Mouse (Mus musculus) lung, adult 2 months (tissue): ENCODE measurements at regions not wholly inside any gene's neighbourhood (a gene's known extent, or its start where the extent isn't known, plus 50 kb on each side); places are given as distances from the start of the nearest gene placed in this dataset.

Source experiments
- DNase-seq: peaks from one replicate; pipeline ENCODE4 v3.0.0; 2022
- H3K4me1 ChIP-seq: fragments of 200-500 bp; 2 replicates; pipeline ENCODE4 v1.6.1; 2011; ENCODE audit warnings: low read length; ENCODE audit not compliant: control insufficient read depth, insufficient read depth
- H3K4me3 ChIP-seq: fragments of 200-500 bp; replicated peaks from 2 replicates; pipeline ENCODE3; 2011; ENCODE audit warnings: low read depth, mild to moderate bottlenecking, control low read depth, low read length; ENCODE audit errors: extremely low read depth
- CTCF ChIP-seq: fragments of 200-500 bp; IDR thresholded peaks from 2 replicates; pipeline ENCODE4 v1.5.1; 2011; ENCODE audit warnings: mild to moderate bottlenecking, low read length, control low read depth; ENCODE audit not compliant: insufficient read depth
- POLR2A ChIP-seq: fragments of 200-500 bp; IDR thresholded peaks from 2 replicates; pipeline ENCODE4 v1.6.1; 2011; ENCODE audit warnings: low read depth, mild to moderate bottlenecking, control low read depth, low read length, borderline replicate concordance; ENCODE audit errors: extremely low read depth
- WGBS: fragments of 180-500 bp; shearing (Covaris S2); methylation state at CpG from one replicate; pipeline ENCODE4 v1.1.7; 2018; 5-methylcytosine and 5-hydroxymethylcytosine counted together

DNA sequence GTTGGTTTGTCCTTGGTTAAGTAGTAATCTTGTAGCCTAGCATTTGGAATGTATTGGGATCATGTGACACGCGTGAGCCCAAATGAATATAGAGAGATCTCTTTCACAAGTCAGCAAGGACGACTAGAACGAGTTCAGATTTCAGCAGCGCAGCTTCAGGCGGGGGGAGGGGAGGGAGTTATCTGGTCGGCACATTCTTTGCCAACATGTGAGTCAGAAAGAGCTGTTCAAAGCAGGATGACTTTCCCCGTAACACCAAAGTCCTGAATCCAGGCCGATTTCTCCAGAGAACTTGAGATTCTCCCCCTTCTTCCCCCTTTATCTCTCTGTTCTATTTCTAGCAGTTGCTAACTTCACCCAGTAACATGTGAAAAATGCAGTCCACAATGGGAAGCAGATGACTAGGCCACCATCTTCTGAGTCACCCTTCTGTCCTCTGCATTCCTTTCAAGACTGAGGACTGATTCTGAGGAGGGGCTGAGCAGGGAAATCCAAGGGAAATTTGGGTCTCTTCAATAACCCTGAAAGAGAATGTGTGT lies 155.1 kb downstream of the En1 start:
- Histone ChIP-seq H3K4me1 (no peaks in the 10 kb centered on the region), H3K4me3 (no peak overlapping the region)
- DNase-seq: no peak
- 51% methylated on average over 9 of the region's 9 CpGs for WGBS
- TF ChIP-seq POLR2A: no peak
- TF ChIP-seq CTCF: no peak

DNA sequence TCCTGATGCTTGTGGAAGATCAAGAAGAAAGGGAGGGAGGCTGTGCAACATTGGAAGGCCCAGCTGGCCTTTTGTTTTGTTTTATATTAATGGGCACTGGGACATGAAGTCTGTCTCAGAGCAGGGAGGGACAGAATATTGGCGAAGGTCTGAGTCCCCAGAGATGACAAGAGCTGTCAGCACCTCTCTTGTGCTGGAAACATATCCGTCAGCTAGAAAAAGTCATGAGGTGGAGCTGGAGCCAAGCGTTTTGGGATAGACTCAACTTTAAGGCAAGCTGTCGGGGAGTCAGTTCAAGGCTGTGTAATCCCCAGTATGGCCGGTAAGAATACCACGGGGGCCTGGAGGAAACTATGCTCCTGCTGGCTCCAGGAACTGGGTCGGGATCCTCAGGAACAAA lies 156.0 kb downstream of the En1 start:
- WGBS: 56% methylated on average over 7 of the region's 7 CpGs
- TF ChIP-seq CTCF (no peak), POLR2A (no peak)
- H3K4me3 ChIP-seq: no peak overlapping the region
- no peak for DNase-seq
- H3K4me1 ChIP-seq: no peaks in the 10 kb centered on the region

DNA sequence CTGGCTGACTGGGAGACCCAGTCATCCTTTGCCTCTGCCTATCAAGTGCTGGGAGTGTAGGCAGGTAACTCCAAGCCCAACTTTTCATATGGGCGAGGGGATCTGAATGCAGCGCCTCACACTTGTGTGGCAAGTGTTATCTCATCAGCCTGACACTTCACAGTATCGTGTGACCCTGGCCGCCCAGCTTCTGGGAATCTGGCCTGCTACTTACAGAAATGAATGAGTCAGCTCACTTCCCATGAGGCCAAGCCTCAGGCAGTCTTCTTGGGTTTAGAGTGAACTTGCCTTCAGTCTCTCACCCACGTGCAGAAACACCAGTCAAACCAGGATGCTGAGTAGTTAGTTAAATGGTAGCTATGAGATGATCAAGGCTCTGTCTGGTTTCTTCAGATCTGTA lies 156.5 kb downstream of the En1 start:
- no peak for DNase-seq
- WGBS: 49% methylated on average over 5 of the region's 5 CpGs

DNA sequence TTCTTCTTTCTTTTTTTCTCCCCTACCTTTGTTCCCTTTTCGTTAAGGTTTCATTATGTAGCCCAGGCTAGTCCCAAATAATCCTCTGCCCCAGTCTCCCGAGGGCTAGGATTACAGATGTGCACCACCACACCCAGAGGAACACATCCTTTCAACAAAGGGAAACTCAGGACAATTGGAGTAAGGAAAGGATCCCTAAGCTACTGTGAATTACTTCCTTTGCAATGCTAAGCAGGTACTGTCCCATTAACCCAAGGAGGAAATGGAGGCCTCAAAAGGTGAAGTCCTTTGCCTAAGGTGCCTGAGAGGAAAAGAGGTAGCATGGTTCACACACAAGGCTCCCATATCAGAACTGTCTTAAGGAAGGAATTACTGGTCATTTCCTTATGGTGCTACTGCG lies 157.2 kb downstream of the En1 start:
- TF ChIP-seq POLR2A (no peak), CTCF (no peak)
- no peak for DNase-seq
- WGBS: 62% methylated on average over 3 of the region's 3 CpGs
- no peaks in the 10 kb centered on the region; the same call in 1 of the 2 replicates for H3K4me1 ChIP-seq
- H3K4me3 ChIP-seq: no peak overlapping the region

More for the DNA sequence above, 156.5 kb downstream of the En1 start:
- TF ChIP-seq POLR2A: no peak
- H3K4me1 ChIP-seq: no peaks in the 10 kb centered on the region; the same call in 1 of the 2 replicates
- no peak overlapping the region for H3K4me3 ChIP-seq

DNA sequence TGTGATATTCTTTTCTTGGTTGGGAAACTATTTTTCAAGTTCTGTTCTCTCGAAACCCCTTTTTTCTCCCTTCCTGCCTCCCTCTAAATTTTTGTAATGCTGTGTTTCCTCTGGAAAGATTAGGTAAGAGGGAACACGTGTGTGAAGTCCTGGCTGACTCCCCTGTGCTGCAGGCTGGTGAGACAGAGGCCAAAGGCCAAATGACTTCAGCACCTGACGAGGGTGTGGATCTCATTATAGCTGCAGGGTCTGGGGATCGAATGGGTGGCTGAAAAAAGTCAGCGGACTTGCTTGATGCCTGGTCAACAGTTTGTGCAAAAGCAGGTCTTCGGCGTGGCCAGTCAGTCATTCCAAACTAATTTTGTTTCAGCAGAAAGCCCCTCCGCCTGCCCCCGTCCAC lies 159.1 kb downstream of the En1 start:
- WGBS: 82% methylated on average over 9 of the region's 9 CpGs
- no peaks in the 10 kb centered on the region; the same call in 1 of the 2 replicates for H3K4me1 ChIP-seq
- TF ChIP-seq CTCF (no peak), POLR2A (no peak)
- no peak overlapping the region for H3K4me3 ChIP-seq
- no peak for DNase-seq

DNA sequence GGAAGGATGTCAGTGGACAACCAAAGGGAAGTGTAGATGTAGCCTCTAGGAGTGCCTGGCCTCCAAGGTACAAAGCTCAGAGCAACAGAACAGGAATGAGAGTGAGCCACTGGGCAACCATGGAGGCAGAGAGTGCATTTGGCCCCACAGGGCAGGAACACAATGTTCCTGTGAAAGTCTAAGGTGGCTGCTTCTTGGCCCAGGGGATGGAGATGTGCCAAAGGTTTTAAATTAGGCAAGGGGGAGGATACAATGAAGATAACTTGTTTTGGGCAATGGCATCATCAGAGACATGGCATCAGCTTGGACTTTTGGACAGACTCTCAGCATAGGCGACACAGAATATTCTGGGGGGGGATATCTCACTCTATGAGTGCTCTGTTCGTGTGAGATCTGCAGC lies 160.3 kb downstream of the En1 start:
- no peak overlapping the region for H3K4me3 ChIP-seq
- no peaks in the 10 kb centered on the region; the same call in 1 of the 2 replicates for H3K4me1 ChIP-seq
- DNase-seq: no peak
- WGBS: 78% methylated on average over 2 of the region's 2 CpGs
- TF ChIP-seq POLR2A (no peak), CTCF (no peak)

DNA sequence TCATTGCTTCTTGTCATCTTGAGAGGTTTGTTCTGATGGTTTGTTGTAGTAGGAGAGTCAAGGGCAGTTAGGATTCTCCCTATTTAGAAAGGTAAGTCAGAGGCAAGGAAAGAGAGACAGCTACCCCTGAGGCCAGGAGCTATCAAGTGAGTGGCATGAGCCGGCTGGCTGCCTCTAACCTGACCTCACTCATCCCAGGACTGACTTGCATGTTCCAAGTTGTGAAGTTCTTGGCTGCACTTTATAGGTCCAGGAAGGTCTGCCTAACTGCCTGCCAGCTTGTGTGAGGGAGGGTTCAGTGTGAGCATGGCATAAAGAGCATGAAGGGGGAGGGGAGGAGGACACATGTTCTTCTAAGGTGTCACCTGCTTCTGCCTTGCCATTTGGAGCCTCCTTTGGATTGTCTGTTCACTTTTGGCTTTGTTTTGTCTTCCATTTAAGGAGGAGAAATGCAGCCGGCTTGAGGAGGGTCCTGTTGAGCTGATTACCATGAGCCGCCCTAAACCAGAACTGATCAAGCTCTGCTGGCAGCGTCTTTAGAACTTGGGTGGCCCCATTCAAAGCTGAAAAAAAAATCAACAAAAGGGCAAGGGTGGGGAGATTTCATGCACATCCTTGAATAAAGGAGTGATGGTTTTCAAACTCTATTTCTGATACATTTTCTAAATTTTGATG lies 160.8 kb downstream of the En1 start:
- no peaks in the 10 kb centered on the region; the same call in 1 of the 2 replicates for H3K4me1 ChIP-seq
- no peak for TF ChIP-seq CTCF
- TF ChIP-seq POLR2A: no peak
- DNase-seq: no peak
- H3K4me3 ChIP-seq: no peak overlapping the region
- WGBS: 72% methylated on average over 4 of the region's 4 CpGs

DNA sequence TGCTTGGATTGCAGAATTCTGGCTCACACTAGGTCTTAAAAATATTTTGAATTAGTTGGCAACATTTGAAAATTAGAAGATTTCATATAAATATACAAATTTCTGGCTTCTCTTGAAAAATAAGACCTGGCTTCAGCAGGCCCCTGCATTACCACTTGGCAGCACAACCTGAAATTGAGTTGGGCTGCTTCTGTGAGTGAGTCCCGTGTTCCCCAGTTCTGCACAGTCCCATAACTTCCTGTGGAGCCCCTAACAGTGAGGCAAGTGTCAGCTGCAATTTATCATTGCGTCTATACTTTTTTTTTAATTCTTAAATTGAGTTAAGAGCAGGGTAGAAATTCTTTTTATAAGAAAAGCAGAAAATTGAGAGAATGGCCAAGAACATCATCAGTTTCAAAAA lies 164.8 kb downstream of the En1 start:
- Histone ChIP-seq H3K4me1 (no peaks in the 10 kb centered on the region; the same call in 1 of the 2 replicates), H3K4me3 (no peak overlapping the region)
- no peak for DNase-seq
- 40% methylated on average over 2 of the region's 2 CpGs for WGBS
- TF ChIP-seq CTCF: no peak
- no peak for TF ChIP-seq POLR2A

DNA sequence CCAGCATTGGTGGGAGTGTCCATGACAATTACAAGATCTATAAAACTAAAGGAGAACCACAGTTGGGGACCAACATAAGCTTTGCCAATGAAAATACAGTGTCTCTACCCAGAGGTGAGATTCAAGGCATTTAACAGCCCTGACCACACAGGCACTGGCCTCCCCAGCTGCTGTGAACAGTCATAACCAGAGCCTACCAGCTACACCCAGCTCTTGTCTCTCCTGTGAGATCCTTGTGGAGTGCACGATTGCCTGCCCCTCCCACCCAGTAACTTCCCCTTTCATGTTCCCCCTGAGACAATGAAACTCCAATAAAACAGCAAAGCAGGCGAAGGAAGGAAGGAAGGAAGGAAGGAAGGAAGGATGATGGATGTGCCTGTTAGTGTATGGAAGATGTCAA lies 169.1 kb downstream of the En1 start:
- WGBS: 42% methylated on average over 2 of the region's 2 CpGs
- no peak for TF ChIP-seq POLR2A
- TF ChIP-seq CTCF: no peak
- no peaks in the 10 kb centered on the region for H3K4me1 ChIP-seq
- no peak for DNase-seq
- H3K4me3 ChIP-seq: no peak overlapping the region

DNA sequence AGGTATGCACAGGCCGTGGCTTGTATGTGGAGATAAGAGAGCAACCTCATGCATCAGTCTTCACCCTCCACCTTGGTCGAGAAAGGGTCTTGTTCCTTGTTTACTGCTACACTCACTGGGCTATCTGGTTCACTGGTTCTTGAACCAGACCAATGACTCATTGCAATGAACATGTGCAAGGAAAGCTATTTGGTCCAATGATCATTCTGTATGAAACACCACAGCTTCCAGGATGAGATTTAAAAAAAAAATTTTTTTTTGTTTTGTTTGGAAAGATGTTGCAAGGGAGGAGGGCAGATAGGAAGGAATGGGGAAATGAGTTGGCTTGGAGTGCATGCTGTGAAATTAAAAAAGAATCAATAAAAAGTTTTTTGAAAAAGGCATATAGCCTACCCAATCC lies 174.7 kb downstream of the En1 start:
- DNase-seq: no peak
- 58% methylated on average over 2 of the region's 2 CpGs for WGBS

DNA sequence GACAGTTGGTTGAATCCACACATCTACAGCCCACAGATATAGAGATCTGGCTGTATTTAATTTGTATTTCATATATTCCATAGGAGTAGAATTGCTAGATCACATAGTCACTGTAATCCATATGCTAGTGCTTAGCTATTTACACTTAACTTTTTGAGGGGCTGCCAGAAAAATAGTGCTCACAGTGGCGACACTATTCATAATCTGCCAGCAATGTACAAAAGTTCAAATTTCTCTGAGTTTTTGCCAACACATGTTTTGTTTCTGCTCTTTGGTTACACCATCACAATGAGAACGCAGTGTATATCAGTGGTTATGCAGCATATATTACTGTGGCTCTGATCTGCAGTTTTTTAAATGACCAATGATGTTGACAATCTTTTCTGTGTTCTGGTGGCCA lies 175.2 kb downstream of the En1 start:
- DNase-seq: no peak
- 50% methylated on average over 2 of the region's 2 CpGs for WGBS
- Histone ChIP-seq H3K4me1 (no peaks in the 10 kb centered on the region), H3K4me3 (no peak overlapping the region)
- TF ChIP-seq POLR2A (no peak), CTCF (no peak)

More for the DNA sequence above, 174.7 kb downstream of the En1 start:
- H3K4me1 ChIP-seq: no peaks in the 10 kb centered on the region
- TF ChIP-seq CTCF (no peak), POLR2A (no peak)
- no peak overlapping the region for H3K4me3 ChIP-seq
